Mouse (Mus musculus): Measurements from ENCODE around the gene Spata19. TPM values are rescaled to one million over a fixed set of nuclear protein-coding genes. Genes with fewer than 3 reads are reported as not detected.

Gene Spata19
- polyA plus RNA-seq, 1 experiment = not detected

DNA sequence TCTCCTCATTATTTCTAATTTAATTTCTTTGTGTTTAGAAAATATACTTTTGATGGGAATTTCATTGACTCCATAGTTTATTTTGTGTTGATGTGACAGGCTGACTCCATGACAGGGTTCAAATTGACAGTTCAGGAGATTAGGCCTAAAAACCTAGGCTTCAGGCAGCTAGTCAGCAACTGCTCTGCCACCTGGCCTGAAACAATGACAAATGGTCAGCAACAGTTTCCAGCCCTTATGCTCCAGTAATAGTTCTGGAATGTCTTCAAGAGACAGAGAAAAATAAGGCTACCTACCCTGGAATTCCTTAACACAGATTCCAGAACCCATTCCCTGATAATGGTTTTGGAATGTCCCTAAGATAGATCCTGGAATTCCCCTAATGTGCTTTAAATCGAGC lies 20.9 kb upstream of the Spata19 start:
- no peak overlapping the region for H3ac ChIP-seq (ENCODE audit: control insufficient read depth, insufficient read length)
- TF ChIP-seq SRF (IDR thresholded peaks at IDR 0.05; ENCODE audit: control insufficient read depth, insufficient read length, low read depth) (no peak), MYOG (IDR thresholded peaks at IDR 0.05; ENCODE audit: control insufficient read depth in 1 of 3, insufficient read depth in 1 of 3, insufficient read length in 2 of 3, low read depth in 2 of 3) (peak in 1 of 3 experiments; percentile 28)
- no peak overlapping the region for H3K4me3 ChIP-seq
- no peaks in the 10 kb centered on the region for H3K27me3 ChIP-seq (ENCODE audit: control insufficient read depth, insufficient read depth, insufficient read length)
- no peaks in the 10 kb centered on the region for H3K36me3 ChIP-seq (ENCODE audit: control insufficient read depth, insufficient read depth)
- H3K4me2 ChIP-seq (ENCODE audit: low read depth) = no peak overlapping the region
- no peaks in the 10 kb centered on the region for H3K79me2 ChIP-seq (ENCODE audit: control insufficient read depth, insufficient read depth)

DNA sequence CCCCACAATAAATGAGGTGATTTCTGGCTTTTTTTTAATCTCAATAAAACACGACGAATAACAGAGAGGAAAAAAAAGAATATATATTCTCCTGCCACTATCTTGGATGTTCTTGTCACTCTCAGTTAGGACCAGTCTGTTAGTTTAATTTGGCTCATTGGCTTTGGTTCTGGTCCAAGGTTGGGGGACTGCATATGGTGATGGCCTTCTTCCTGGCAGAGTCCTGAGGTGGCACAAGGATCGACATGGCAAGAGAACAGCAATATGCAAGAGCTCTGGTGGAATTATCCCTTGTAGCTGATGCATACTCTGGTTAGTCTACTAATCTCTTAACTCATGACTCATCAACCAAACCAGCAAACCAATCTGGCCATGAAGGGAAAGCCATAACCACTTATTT lies 9.6 kb upstream of the Spata19 start:
- Histone ChIP-seq H3ac (ENCODE audit: control insufficient read depth, insufficient read length) (no peak overlapping the region), H3K4me2 (ENCODE audit: low read depth) (no peak overlapping the region), H3K36me3 (ENCODE audit: control insufficient read depth, insufficient read depth) (no peaks in the 10 kb centered on the region), H3K27me3 (ENCODE audit: control insufficient read depth, insufficient read depth, insufficient read length) (no peaks in the 10 kb centered on the region), H3K79me2 (ENCODE audit: control insufficient read depth, insufficient read depth) (no peaks in the 10 kb centered on the region), H3K4me3 (no peak overlapping the region)
- TF ChIP-seq USF1 (IDR thresholded peaks at IDR 0.05; ENCODE audit: low read depth) = no peak
- TF ChIP-seq MYOD1 (IDR thresholded peaks at IDR 0.05; ENCODE audit: control insufficient read depth in 1 of 3, insufficient read length in 2 of 3, low read depth in 2 of 3) = no peak
- TF ChIP-seq POLR2AphosphoS2 (IDR thresholded peaks at IDR 0.05; ENCODE audit: insufficient read length, low read depth) = no peak
- no peak for TF ChIP-seq TCF12 (IDR thresholded peaks at IDR 0.05; ENCODE audit: insufficient read depth, poor library complexity, severe bottlenecking)
- no peak for TF ChIP-seq E2F4 (IDR thresholded peaks at IDR 0.05; ENCODE audit: insufficient read depth)
- TF ChIP-seq CEBPB (IDR thresholded peaks at IDR 0.05; ENCODE audit: insufficient read depth, poor library complexity, severe bottlenecking) = no peak
- TF ChIP-seq REST (IDR thresholded peaks at IDR 0.05; ENCODE audit: insufficient read depth, insufficient read length) = no peak
- TF ChIP-seq MAX (IDR thresholded peaks at IDR 0.05; ENCODE audit: low read depth) = no peak
- TF ChIP-seq SRF (IDR thresholded peaks at IDR 0.05; ENCODE audit: control insufficient read depth, insufficient read length, low read depth) = no peak
- TF ChIP-seq POLR2A (IDR thresholded peaks at IDR 0.05; ENCODE audit: insufficient read length, low read depth) = no peak
- no peak for TF ChIP-seq MYOG (IDR thresholded peaks at IDR 0.05; ENCODE audit: control insufficient read depth in 1 of 3, insufficient read depth in 1 of 3, insufficient read length in 2 of 3, low read depth in 2 of 3)
- TF ChIP-seq TCF3 (IDR thresholded peaks at IDR 0.05; ENCODE audit: insufficient read length, low read depth) = no peak

DNA sequence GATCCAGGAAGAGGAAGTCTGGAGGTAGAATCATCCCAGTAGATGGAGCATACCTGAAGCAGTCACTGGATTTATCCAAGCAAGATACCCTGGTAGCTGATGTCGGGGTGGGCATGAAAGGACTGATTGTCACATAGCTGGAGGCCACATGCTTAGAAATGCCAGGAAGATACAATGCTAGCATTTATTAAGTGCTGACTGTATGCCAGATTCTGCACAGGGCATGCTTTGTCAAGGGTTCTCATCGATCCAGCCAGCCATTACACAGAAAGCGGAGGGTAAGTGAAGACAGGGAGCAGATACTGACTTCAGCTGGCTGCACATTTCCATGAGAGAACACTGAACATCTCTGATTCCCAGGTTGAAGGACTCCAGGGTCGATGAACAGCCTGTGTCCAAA lies 4.6 kb downstream of the Spata19 start:
- no peak for TF ChIP-seq POLR2AphosphoS2 (IDR thresholded peaks at IDR 0.05; ENCODE audit: insufficient read length, low read depth)
- TF ChIP-seq MAX (IDR thresholded peaks at IDR 0.05; ENCODE audit: low read depth) = no peak
- TF ChIP-seq USF1 (IDR thresholded peaks at IDR 0.05; ENCODE audit: low read depth) = no peak
- TF ChIP-seq SRF (IDR thresholded peaks at IDR 0.05; ENCODE audit: control insufficient read depth, insufficient read length, low read depth) = no peak
- TF ChIP-seq MYOD1 (IDR thresholded peaks at IDR 0.05; ENCODE audit: control insufficient read depth in 1 of 3, insufficient read length in 2 of 3, low read depth in 2 of 3) = no peak
- TF ChIP-seq REST (IDR thresholded peaks at IDR 0.05; ENCODE audit: insufficient read depth, insufficient read length) = no peak
- no peak for TF ChIP-seq TCF12 (IDR thresholded peaks at IDR 0.05; ENCODE audit: insufficient read depth, poor library complexity, severe bottlenecking)
- no peak for TF ChIP-seq TCF3 (IDR thresholded peaks at IDR 0.05; ENCODE audit: insufficient read length, low read depth)
- TF ChIP-seq MYOG (IDR thresholded peaks at IDR 0.05; ENCODE audit: control insufficient read depth in 1 of 3, insufficient read depth in 1 of 3, insufficient read length in 2 of 3, low read depth in 2 of 3) = no peak
- no peak overlapping the region for H3K4me3 ChIP-seq
- no peaks in the 10 kb centered on the region for H3K79me2 ChIP-seq (ENCODE audit: control insufficient read depth, insufficient read depth)

DNA sequence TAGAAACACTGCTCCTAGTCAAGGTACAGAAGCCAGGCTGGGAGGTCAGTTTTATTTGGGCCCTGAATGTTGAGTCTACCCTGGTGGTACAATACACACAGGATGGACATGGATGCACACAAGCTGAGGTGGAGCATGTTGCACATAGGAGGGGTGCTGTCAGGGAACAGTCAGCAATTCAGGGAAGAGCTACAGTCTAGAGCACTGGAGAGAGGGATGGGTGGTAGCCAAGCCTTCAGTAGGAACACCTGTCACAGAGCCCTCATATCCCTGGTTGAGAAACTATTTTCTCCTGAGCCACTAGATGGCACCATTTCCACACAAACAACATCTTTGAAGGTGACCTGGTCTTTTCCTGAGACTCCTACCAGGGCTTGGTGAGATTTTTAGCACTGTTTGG lies 13.1 kb downstream of the Spata19 start:
- Histone ChIP-seq H3K36me3 (ENCODE audit: control insufficient read depth, insufficient read depth) (no peaks in the 10 kb centered on the region), H3K4me2 (ENCODE audit: low read depth) (no peak overlapping the region)

More for the DNA sequence above, 4.6 kb downstream of the Spata19 start:
- Histone ChIP-seq H3K27me3 (ENCODE audit: control insufficient read depth, insufficient read depth, insufficient read length) (no peaks in the 10 kb centered on the region), H3K4me2 (ENCODE audit: low read depth) (no peak overlapping the region), H3K36me3 (ENCODE audit: control insufficient read depth, insufficient read depth) (no peaks in the 10 kb centered on the region), H3ac (ENCODE audit: control insufficient read depth, insufficient read length) (no peak overlapping the region)

DNA sequence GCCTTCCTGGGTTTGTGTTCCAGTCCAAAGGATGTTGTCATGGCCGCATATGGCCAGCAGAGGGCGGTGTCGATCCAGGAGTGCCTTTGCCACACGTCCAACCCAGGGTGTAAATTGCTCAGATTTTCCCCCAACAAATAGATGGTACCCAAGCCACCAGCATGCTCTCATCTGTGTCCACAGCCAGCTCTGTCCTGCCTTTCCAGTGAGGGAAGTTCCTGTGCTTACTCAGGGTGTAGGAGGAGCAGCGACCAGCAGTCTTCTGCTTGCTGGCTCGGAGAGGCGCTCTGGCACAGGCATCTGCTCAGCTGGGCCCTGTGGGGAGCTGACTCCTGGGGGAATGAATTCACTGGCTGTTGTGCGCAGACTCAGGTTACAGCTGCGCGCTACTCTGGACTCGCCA lies 17.5 kb downstream of the Spata19 start:
- H3K4me3 ChIP-seq = no peak overlapping the region
- H3K36me3 ChIP-seq (ENCODE audit: control insufficient read depth, insufficient read depth) = no peaks in the 10 kb centered on the region
- TF ChIP-seq CEBPB (IDR thresholded peaks at IDR 0.05; ENCODE audit: insufficient read depth, poor library complexity, severe bottlenecking) (no peak), MYOG (IDR thresholded peaks at IDR 0.05; ENCODE audit: control insufficient read depth in 1 of 3, insufficient read depth in 1 of 3, insufficient read length in 2 of 3, low read depth in 2 of 3) (no peak), TCF12 (IDR thresholded peaks at IDR 0.05; ENCODE audit: insufficient read depth, poor library complexity, severe bottlenecking) (no peak), REST (IDR thresholded peaks at IDR 0.05; ENCODE audit: insufficient read depth, insufficient read length) (no peak), POLR2A (IDR thresholded peaks at IDR 0.05; ENCODE audit: insufficient read length, low read depth) (no peak), E2F4 (IDR thresholded peaks at IDR 0.05; ENCODE audit: insufficient read depth) (no peak)
- no peak overlapping the region for H3ac ChIP-seq (ENCODE audit: control insufficient read depth, insufficient read length)
- no peaks in the 10 kb centered on the region for H3K79me2 ChIP-seq (ENCODE audit: control insufficient read depth, insufficient read depth)
- H3K4me2 ChIP-seq (ENCODE audit: low read depth) = no peak overlapping the region
- H3K27me3 ChIP-seq (ENCODE audit: control insufficient read depth, insufficient read depth, insufficient read length) = no peaks in the 10 kb centered on the region

More for the DNA sequence above, 13.1 kb downstream of the Spata19 start:
- no peaks in the 10 kb centered on the region for H3K27me3 ChIP-seq (ENCODE audit: control insufficient read depth, insufficient read depth, insufficient read length)
- TF ChIP-seq POLR2A (IDR thresholded peaks at IDR 0.05; ENCODE audit: insufficient read length, low read depth) (no peak), TCF3 (IDR thresholded peaks at IDR 0.05; ENCODE audit: insufficient read length, low read depth) (no peak), POLR2AphosphoS2 (IDR thresholded peaks at IDR 0.05; ENCODE audit: insufficient read length, low read depth) (no peak), SRF (IDR thresholded peaks at IDR 0.05; ENCODE audit: control insufficient read depth, insufficient read length, low read depth) (no peak), USF1 (IDR thresholded peaks at IDR 0.05; ENCODE audit: low read depth) (no peak), MAX (IDR thresholded peaks at IDR 0.05; ENCODE audit: low read depth) (no peak), TCF12 (IDR thresholded peaks at IDR 0.05; ENCODE audit: insufficient read depth, poor library complexity, severe bottlenecking) (no peak), MYOD1 (IDR thresholded peaks at IDR 0.05; ENCODE audit: control insufficient read depth in 1 of 3, insufficient read length in 2 of 3, low read depth in 2 of 3) (no peak), MYOG (IDR thresholded peaks at IDR 0.05; ENCODE audit: control insufficient read depth in 1 of 3, insufficient read depth in 1 of 3, insufficient read length in 2 of 3, low read depth in 2 of 3) (no peak), CEBPB (IDR thresholded peaks at IDR 0.05; ENCODE audit: insufficient read depth, poor library complexity, severe bottlenecking) (no peak), REST (IDR thresholded peaks at IDR 0.05; ENCODE audit: insufficient read depth, insufficient read length) (no peak), E2F4 (IDR thresholded peaks at IDR 0.05; ENCODE audit: insufficient read depth) (no peak)
- H3K4me3 ChIP-seq = no peak overlapping the region
- no peak overlapping the region for H3ac ChIP-seq (ENCODE audit: control insufficient read depth, insufficient read length)
- H3K79me2 ChIP-seq (ENCODE audit: control insufficient read depth, insufficient read depth) = no peaks in the 10 kb centered on the region

Measured in myocyte (in vitro differentiated cells).